Mouse (Mus musculus) thymus, adult 18-20 months (tissue): ENCODE results near the gene Cdc42se2.

Experiments used
- DNase-seq, 2 experiments: peaks; one replicate each; pipeline ENCODE4 v3.0.0; 2022; ENCODE audit warnings: mixed read lengths in 2 of 2

Cdc42se2 gene

DNA sequence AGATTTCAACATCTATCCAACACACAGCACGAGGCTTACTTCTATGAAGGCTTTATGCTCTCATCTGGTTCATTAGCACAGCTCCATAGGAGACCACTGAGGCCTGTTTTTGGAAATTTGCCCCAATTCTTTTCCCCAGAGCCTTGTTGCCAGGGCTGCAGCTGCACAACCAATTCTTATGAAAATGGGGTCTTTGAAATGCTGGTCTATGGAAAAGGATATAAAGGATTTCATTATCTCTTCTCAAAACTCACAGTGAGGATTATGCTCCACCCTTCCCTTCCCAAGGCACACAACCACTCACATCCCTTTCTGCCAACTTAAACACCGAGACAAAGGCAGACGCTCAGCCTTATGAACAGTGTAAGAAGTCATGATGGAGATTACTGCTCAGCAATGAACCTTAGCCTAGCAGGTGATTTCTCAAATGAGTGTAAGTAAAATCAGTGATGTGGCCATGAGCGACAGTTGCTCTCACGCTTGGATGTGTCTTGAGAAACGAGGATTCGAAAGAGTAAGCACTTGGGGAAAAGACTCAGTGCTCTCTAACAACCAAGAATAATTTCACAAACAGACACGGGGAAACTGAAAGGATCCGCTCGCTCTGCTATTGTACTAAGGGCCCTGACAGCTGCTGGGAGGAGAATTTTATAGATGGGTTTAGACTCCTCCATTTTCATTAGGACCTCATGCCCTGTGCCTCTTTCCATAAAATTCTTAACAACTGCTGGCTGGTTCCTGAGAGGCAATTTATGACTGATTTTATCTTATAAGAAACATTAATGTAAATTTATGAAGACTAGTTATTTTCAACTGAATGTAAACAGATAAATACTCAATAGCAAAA lies 33.0 kb downstream of the Cdc42se2 start:
- DNase-seq, result no peak

DNA sequence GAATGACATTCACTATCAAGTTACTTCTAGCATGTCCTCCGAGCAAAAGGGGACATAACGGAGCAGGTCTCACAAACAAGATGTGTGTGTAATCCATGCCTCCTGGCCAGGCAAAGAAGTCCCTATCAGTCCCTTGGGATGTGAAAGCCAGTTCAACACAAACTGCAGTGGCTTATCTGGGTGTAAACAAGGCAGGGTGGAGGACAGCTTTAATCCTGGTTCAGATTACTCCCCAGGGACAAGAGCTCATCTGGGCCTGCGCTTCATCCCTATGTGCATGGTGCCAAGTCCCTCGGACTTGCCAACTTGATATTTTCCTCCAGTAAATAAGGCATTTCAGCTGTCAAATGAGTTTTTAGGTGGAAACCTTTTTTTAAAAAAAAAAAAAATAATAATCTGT lies 36.0 kb downstream of the Cdc42se2 start:
- no peak for DNase-seq

DNA sequence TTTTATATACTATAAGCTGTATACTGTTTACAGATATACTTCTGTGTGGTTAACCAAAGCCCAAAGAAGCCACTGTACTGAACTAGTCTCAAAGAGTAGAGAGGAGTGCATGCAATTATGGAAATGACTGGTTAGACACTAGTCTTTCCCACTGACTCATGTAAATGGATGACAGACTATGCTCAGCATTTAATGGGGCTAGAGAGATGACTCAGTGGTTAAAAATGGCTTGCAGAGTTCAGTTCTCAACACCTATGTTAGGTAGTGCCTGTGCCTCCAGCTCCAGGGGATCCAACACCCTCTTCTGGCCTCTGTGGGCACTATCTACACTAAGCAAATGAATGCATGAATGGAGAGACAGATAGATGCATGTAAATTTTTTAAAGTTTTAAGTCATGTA lies 38.6 kb downstream of the Cdc42se2 start:
- DNase-seq, result no peak

- no peak for DNase-seq
Observed at GRCm38 (mm10) chr11:54744231-54744630, 43.2 kb downstream of the Cdc42se2 start.

DNA sequence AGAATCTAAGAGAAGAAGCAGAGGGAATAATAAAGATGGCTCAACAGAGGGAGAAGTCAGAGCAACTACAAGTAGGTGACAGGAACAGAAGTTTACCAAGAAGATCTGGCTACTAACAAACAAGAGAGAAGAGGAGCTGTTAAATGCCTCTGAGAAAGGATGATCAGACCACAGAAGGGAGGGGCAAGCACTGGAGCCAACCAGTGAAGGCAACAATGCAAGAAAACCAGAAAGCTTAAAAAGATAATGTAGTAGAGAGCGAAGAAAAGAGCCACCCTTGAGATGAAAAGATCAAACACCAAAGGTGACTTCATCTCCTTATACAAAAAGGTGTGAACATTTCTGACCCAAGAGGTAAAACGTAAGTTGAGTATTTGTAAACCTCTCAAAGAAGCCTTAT lies 46.1 kb downstream of the Cdc42se2 start:
- DNase-seq, result no peak

DNA sequence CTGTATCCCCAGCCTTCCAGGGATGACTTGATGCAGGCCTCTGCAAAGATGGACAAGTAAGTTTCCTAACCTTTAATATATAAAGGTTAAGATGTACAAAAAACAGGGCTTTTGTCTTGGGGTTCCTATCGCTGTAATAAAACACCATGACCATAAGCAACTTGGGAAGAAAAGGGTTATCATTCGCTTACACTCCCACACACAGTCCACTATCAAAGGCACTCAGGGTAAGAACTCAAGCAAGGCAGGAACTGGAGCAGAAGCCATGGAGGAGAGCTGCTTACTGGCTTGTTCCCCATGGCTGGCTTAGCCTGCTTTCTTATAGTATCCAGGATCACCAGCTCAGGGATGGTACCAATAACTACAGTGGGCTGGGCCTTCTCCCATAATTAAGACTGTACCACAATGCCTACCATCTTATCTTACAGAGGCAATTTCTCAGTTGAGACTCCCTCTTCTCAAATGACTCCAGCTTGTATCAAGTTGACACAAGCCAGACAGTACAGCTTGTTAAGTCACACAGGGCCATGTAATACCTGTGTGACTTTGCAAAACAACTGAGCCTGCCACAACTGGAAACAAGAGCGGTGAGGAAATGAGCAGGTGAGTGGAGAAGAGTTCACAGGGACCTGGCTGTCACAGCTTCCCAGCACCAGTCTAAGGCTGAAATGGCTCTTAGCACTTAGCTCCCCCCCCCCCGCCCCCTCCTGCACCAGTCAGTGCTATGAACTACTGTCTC lies 48.3 kb downstream of the Cdc42se2 start:
- no peak for DNase-seq

- DNase-seq, result no peak
Observed at GRCm38 (mm10) chr11:54736903-54737302, 50.6 kb downstream of the Cdc42se2 start.

GRCm38 (mm10) chr11:54735114-54735513 lies 52.4 kb downstream of the Cdc42se2 start:
- no peak for DNase-seq

DNA sequence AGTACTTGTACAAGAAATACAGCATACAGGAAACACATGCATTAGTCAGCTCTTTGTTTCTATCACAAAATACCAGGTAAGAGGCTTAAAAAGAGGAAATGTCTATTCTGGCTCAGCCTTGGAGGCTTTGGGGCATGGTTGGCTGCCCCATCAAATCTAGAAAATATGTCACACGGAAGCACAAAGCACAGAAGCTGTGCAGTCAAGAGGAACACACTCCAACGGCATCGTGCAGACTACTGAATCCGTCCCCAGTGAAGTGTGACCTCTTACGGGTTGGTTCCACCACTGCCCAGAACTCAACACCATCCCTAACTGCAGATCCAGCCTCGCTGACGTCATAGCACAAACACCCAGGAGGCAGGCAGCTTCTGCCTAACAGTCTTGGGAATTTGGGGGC lies 53.9 kb downstream of the Cdc42se2 start:
- no peak for DNase-seq

DNA sequence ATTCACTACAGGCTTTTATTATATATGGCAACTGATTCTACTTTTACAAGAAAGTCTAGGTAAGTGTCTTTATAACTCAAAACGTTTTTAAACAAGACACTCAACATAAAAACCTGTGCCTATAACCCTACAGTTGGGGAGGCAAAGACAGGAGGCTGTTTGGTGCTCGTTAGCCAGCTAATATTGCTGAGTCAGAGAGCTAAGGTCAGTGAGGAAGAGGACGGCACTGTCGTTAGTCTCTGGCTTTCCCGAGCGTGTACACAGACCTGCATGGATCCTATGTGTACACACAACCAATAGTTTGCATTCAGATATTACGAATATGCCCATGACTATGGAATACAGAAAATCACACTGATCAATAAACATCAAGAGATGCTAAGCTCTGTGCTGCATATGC lies 56.1 kb downstream of the Cdc42se2 start:
- DNase-seq, result no peak

DNA sequence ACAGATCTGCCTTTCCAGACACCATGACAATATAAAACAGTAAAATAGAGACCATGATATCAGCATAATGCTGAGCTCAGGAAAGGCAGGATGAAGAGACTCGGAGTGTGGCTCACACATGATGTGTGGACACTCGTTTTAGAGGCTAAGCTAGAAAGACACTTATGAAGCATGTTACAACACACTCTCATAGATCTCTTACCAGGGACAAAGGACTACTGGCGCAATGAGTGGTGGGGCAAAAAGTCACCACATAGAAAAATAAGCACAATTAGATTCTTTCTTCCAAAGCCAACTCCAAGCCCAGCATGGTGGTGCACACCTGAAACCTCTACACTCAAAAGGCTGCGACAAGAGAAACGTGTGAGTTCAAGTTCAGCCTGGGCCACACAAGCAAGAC lies 56.5 kb downstream of the Cdc42se2 start:
- no peak for DNase-seq

GRCm38 (mm10) chr11:54729311-54729710 lies 58.2 kb downstream of the Cdc42se2 start:
- DNase-seq, result no peak

DNA sequence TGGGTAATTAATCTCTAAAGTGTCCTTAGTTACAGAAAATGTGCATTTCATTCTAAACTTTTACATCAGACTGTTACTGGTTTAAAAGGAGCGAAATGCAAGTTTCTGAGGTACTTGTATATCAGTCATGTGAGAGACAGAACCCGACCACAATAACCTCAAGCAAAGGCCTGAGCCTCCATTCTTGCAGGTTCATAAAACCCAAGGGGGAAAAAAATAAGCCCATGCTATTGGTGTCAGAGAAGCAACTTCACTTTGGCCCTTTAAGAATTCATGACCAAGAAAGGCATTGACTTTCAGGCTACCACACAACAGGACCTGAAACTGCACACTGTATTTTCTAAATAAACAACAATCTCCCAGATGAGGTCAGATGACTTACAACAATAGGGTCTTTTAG lies 59.1 kb downstream of the Cdc42se2 start:
- no peak for DNase-seq

DNA sequence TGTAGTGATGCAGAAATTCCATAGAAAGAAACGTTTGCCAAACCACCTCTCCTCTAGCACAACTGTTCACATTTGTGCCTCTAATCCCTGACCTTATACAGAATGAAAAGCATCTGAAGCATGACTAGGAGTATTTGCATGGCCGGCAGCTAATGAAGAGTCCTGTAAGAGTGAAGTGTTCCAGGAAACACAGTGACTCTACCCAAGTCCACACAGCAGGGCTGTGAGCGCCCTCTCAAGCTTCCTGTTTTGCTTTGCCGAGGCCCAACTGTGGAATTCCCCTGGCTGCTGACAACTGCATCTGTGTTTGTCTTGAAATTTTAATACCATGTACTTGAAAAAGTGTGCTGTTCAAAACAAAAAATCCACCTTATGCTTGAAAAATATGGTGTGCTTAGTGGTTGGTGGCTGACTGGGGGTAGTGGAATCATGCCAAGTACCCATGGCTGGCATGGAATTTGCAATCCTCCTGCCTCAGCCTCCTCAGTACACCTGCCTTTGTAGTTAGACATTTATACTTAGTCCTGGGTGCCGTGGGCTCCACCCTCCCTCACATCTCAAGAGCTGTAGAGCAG lies 60.1 kb downstream of the Cdc42se2 start:
- peak; percentile 12 to 42 for DNase-seq

DNA sequence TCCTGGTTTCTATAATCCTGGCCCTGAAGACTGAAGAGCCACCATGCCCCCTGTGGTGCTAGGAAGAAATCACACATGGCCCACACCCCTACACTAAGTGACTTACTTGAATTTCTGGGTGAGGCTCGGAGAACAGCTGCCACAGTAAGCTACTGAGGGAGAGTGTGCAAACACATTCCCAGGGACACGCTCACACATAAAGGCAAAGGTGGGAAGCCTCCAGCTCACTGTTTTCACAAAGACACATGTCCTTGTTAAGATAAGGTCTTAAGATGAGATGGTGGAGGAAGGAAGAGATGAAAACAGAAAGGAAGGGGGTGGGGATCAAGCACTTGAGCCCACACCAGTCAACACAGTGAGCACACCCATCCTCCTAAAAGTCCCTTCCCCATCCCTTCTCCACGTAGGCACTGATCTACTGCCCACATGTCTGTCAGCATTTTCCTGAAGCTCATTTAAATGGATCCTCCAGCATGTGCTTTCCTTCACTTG lies 60.9 kb downstream of the Cdc42se2 start:
- DNase-seq, result no peak

DNA sequence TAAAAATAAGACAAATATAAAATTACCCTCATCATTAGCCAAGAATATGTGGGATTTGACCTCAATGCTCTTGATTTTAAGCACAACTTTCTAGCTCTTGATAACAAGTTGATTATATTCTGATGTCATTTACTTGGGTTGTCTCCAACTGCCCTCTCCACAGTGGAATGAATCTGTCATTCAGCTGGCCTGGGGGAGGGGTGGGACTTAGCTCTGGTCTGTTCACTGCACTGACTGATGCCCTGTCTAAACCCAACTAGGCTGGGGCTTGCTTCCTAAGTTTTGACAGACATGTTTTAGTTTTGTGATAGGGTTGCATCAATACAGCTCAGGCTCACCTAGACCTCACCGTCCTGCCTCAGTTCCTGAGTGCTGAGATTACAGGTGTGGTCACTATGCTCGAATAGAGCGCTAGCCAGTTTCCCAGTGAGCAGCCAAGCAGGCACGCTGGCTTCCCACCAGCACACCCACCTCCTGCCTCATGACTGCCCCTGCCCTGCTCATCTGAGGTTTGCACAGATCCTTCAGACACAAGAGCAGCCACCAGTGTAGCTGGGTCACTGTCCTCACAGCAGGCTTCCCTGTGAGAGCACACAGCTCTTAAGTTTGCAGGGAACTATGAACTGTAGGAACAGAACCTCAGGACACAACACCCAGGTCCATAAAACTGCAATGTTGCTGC lies 63.0 kb downstream of the Cdc42se2 start:
- no peak for DNase-seq

DNA sequence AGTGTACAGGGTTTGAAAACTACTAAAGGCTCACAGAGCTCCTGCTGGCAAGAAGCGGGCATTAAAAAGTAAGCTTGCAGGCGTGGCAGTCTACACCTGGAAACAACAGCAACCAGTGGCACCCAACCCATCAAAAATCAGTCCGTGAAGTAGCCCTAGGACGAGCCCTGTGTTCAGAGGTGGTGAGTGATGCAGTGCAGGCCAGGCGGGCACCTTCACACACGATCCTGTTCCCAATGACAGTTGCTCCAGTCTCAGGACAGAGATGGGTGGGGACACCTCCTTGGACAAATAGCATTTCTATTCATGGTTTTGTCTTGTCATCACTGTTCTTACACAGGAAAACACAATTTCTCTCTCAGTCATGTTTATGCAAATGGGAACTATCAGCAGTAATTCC lies 65.4 kb downstream of the Cdc42se2 start:
- DNase-seq, result no peak

- DNase-seq, result no peak
Observed at GRCm38 (mm10) chr11:54718601-54719000, 68.9 kb downstream of the Cdc42se2 start.

GRCm38 (mm10) chr11:54717893-54718292 lies 69.6 kb downstream of the Cdc42se2 start:
- DNase-seq, result no peak

GRCm38 (mm10) chr11:54712849-54713248 lies 74.6 kb downstream of the Cdc42se2 start:
- no peak for DNase-seq

GRCm38 (mm10) chr11:54710512-54711293 lies 76.8 kb downstream of the Cdc42se2 start:
- no peak for DNase-seq

DNA sequence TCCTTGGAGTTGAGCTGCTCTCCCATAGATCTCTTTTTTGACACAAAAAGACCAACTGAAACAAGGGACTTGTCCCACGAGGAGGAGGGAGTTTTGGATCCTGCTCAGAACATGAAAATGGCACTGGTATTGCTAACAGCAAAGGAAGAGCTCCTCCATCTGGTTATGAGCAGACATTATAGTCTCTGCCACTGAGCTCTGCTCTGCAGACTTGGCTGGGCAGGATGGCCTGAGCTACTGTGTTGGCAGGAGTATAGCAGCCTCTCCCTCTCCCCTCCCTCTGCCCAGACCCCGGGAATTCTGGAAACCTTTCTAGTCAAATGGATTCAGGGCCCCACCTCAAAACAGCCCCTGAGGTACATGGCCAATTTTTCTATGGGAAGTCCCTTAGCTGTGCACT lies 77.8 kb downstream of the Cdc42se2 start:
- no peak for DNase-seq
